Mouse (Mus musculus) cerebellum, adult 9-11 months (tissue): ENCODE measurements around the gene Diaph3.

Source experiments
- DNase-seq: peaks from one replicate; pipeline ENCODE4 v3.0.0; 2022

Gene Diaph3

DNA sequence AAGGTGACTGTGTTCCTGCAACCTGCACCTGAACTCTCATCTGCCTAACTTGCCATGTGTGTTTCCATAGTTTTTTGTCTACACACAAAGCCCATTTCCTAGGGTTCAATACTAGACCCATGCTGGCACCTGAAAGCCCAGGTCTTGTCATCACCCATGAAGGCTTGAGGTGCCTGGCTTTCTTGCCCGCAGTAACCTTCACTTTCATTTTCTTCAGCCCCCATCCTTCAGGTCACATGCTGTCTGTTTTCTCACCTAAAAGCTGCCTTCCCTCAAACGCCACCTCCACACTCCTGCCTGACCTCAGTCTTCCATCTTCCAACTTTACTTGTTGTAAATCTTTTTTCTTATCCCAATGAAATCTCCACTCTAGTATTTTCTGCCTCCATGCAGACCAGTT is 61.3 kb downstream of the Diaph3 start:
- no peak for DNase-seq

GRCm38 (mm10) chr14:87075021-87075531 is 66.0 kb downstream of the Diaph3 start:
- no peak for DNase-seq

DNA sequence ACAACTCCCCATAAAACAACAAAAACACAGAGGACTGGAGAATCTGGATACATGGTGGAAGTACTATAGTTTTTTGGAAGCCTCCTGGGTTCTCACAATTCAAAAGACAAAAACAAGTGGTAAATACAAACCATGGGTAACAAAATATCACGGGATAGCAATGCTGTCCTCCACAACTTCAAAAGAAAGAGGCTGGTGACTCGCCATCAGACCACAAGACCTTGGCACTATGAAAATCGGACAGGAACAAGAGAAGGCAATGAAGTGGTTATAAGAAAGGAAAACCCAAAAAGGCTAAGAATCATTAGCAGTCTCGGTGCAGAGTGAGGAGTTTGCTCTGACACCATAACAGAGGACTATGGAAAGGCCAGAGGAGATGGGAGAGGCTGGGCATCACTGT is 76.8 kb downstream of the Diaph3 start:
- no peak for DNase-seq

DNA sequence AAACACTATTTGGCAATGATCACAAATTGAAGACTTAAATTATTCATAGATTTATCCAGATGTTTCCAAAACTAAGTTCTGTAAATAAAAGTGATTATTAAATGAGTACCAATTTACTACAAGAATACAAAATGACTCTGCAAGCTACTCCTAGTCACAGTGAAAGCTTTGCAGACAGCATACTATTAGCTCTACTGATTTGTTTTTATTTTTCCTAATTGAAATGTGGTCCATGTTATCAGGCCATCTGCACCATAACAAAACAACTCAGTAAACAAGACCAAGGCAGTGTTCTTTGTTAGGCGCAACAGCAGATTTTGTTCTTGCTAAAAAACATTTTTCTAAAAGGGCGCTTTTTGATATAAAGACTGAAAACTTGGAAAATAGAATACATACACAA is 84.9 kb downstream of the Diaph3 start:
- DNase-seq, result no peak

- DNase-seq, result no peak
Measured at GRCm38 (mm10) chr14:87051187-87051586, 89.8 kb downstream of the Diaph3 start.

DNA sequence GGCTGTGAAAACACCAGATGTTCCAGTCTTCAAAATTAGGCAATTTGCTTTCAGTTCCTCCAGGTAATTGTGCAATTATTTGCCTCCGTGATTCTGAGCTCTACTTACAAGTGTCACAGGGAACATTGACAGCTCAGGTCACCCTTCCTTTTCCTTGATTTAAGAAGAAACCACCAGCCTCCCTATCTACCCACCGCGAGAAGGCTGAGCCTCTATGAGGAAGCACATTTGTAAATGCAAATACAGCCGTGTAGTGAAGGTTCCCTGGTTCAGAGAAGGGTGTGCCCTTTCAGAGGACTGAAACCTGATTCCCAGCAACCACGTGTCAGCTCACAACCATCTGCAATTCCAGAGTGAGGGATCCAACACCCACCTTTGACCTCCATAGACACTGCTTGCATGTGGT is 96.6 kb downstream of the Diaph3 start:
- DNase-seq, result no peak

DNA sequence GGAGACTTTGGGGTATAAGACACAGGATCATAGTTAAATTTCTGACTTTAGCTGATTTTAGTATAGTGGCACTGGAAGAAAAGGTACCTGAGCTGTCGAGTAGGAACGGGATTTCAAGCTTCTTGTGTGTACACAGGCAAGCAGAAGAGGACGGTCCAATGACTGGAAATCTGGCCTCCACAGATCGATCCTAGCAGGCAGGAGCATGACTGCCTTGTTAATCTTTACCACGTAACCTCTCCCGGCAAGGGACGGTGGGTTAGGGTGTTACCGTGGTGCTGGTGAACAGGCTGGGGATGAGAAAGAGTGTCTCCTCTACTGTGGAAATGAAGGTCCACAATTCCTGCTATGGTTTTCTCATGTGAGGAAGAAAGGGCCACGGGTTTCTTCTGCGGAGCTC is 120.8 kb downstream of the Diaph3 start:
- no peak for DNase-seq

DNA sequence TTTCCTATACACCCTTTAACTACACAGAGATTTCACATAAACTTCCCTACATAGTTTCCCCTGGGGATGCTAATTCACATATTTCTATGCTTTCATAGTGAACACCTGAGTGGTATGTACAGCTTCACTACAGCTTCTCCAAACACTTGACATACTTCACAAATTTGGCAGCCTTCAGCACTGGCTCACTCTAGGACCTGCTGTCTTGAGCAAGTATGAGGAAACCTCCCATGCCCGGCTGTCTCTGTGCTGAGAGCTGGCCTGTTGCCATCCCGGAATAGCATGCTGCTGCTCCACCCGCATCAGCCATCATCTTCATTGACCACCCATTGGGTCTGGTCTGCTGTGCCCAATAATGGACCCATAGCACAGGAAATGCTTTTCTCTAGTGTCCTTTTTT is 121.3 kb downstream of the Diaph3 start:
- peak; percentile 21 for DNase-seq

DNA sequence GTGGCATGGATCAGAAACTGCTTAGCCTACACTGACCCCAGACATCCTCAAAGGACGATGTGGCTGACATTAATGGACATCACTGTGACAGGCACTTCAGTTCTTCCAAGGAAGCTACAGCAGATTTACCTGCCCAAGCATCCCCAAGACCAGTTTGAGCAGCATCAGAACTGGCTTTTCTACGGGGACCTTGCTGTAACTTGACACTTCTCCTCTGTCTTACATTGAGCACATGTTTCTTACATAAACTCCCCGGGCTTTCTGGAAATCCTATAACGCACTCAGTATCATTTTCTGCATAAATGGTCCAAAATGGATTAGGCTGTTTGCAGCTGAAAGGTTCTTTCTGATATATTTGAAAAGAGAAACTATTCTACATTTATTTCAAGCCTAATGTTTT is 143.7 kb downstream of the Diaph3 start:
- no peak for DNase-seq

- DNase-seq, result no peak
Measured at GRCm38 (mm10) chr14:86951169-86951568, 189.9 kb downstream of the Diaph3 start.

DNA sequence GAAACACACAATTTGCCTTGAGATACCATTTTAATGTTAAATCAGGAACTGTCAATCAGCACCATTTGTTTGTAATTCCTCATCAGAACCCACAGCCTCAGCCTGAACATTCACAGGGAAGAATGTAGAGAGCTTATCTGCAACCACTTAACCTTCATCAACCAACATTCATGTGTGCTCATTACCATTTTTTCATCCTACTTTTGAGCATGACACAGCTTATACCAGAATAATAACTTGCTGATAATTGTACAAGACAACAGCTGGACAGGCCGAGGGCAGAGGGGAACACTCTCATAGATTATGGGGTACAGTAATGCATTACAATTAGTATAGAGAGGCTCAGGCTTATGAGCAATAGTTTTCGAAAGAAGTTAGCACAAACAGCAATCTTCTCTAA is 203.1 kb downstream of the Diaph3 start:
- no peak for DNase-seq

GRCm38 (mm10) chr14:86936424-86936823 is 204.6 kb downstream of the Diaph3 start:
- DNase-seq, result no peak

- DNase-seq, result no peak
Measured at GRCm38 (mm10) chr14:86930763-86931162, 210.3 kb downstream of the Diaph3 start.

- DNase-seq, result no peak
Measured at GRCm38 (mm10) chr14:86926827-86927226, 214.2 kb downstream of the Diaph3 start.

DNA sequence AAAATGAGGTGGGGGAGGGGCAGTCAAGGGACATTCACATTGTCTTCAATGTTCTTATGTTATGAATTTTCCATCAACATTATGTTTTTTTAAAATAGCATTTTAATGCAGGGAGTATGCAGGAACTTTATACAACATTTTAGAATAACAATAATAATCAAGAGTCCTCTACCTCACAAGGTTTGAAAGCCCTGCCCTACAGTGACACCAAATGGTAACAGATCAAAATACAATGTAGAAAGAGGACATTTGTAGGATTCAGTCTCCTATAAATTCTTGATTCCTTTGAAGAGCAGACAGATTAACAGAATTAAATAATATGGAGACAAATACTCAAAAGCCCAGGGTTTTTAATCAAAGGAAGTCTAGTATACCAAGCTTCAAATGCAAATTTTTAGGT is 242.1 kb downstream of the Diaph3 start:
- DNase-seq, result no peak

DNA sequence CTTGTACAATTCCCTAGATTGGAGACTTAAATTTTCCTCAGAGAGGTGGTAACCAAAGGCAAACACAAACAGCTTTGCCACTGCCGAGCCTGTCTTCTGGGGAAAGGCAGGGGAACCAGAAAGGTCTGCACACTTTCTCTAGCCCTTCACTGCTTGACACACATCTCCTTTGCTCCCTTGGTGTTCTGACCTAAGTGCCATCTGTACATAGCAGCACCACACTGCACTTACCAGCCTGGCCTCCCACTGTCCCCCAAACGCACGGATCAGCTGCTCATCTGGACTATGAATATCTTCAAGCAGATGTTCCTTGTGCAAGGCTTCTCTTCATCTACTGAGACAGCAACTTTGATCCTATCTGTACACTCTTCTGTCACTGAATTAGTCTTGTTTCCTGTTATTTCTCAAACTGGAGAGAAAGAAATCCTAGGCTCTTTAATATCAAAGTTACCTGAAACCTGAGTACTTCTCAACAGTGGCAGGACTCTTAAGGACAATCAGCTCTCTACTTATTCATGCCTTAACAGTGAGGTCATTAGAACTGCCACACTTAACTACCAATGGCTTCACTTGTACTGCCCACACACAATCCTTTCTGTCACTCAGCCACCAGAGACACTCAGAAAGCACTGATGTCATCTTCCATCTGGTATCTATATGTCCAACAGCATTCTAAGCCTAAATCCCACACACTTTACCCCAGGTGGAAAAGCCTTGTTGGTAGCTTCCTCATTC is 251.8 kb downstream of the Diaph3 start:
- DNase-seq, result no peak

GRCm38 (mm10) chr14:86885417-86886098 is 255.5 kb downstream of the Diaph3 start:
- DNase-seq, result no peak

GRCm38 (mm10) chr14:86869536-86869935 is 271.5 kb downstream of the Diaph3 start:
- peak; percentile 13 for DNase-seq

DNA sequence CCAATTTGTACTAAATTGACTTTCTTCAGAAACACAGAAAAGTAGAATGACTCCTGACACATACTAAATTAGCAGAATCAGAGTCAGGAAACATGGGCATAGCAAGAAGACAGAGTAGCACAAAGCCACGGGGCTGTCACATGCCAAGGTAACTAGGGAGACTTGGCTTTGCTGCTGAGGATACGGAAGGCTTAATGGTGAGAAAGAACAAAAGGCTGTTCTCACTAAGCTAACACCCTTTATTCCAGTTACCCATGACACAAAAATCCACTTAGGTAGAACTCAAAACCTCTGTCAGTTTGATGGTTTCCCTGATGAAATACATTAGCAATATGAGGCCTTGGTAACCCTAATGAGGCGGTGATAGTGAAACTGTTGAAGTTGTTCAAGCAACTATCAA is 273.9 kb downstream of the Diaph3 start:
- DNase-seq, result no peak

DNA sequence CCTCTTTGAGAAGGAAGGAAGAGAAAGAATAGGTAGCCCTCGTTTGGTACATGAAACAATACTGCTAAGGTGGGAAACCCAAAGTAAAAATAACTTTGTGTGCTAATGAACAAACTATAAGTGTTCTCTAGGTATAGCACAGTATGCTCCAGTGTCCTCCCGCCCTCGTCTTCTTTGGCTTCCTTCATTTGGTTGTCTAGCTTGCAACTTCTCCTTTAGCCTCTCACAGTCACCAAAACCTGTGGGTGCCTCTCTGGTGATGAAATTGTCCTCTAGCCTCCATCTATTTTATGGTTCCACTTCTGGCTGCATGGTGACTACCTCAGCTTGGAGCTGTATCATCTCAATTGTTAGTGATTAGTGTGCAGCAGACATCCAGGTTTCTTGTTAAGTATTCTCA is 277.0 kb downstream of the Diaph3 start:
- no peak for DNase-seq

DNA sequence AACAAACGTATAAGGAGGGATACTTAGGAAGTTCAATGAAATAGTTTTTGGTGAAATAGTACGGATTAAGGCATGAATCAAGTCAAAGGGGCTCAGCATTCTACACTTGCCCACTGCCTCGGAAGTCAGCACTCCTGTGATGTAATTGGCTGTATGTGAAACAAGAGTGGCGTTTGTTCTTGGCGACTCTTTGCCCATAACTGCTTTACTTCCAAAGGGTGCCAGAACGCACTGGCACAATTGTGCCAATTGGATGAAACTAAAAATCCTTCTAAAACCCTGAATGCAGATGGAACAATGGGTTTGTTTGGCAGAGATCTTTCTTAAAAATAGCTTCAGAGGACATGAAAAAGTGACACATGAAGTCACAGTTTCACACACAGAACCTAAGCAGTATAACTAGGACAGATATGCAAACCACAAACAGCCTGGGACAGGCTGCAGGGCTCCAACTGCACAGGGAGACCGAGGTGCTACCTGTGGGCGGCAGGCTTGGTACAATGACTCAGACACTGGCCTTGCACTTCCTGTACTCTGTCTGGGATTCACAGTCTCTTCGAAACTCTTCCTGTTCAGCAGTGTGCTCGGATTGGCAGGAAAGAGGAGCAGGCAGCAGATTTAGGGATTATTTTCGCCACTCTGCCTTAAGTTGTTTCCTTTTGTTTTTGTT is 279.6 kb downstream of the Diaph3 start:
- no peak for DNase-seq

DNA sequence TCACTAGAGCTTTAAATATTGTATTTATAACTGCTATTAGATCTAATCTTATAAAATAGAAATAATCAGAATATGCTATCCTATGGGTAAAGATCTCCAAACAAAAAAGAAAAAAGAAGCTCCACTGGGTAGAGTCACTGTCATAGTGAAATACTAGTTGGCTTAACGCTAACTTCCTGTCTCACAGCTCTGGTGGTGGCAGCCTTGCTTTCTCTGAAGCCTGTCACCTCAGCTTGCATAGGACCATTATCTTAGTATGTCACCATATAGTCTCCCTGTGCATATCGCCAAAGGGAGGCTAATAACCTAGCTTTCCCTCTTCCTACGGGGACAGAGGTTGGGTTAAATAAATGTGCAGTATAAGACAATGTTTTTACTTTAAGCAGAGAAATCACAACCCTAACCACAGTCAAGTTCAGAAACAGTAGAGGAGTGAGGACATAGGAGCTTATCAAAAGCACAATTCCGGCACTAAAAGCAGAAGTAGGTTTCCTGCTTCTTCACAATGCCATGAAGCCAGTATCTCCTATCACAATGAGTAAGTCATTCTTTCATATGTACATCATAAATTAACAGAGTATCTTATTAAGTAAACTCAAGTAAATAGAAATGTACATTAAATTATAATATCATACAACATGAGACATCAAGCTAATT is 293.8 kb downstream of the Diaph3 start:
- DNase-seq, result no peak

DNA sequence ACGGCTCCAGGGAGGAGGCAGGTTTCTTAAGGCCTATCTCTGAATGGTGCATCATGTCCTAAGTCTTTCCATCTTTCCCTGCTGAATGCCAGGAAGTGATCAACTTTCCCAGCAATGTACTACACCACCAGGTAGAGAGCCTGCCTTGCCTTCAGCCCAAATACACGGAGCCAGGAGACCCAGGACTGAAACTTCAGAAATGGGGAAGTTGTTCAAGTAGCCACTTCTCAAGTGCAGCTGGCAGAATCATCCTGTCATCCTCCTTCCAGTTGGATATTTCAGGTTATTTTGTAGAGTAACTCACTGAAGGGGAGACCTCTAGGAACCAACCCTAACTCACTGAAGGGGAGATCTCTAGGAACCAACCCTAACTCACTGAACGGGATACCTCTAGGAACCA is 297.0 kb downstream of the Diaph3 start:
- no peak for DNase-seq
